ENCODE assay signal across 15 mouse cellular contexts in genomic region chr17:81424256-81424912, GRCm38 (mm10). TPM values are rescaled to one million over a fixed set of nuclear protein-coding genes. Genes with fewer than 3 reads are reported as not detected.
DNase-seq lines count a peak whose midpoint lies in the region; ATAC-seq lines count a peak whose summit lies in the region.
"Had no signal": no experiment of that assay in that cellular context is flagged by ENCODE, and none has a peak within 500 bp of the region (broad histone marks: within the 10 kb centered on the region; RNA-seq: fewer than 3 reads in every experiment).

No protein-coding gene starts in this region.

- no peak overlapping the region for H3K4me2 ChIP-seq in limb, embryonic 13.5 days (replicated peaks)
- H3K4me2 ChIP-seq in liver, embryonic 12.5 days: no peak overlapping the region
- H3K4me2 ChIP-seq: neural tube, embryonic 12.5 days had no signal

- H3K9ac ChIP-seq in limb, embryonic 13.5 days: no peak overlapping the region
- no peak overlapping the region for H3K9ac ChIP-seq in liver, embryonic 12.5 days
- H3K9ac ChIP-seq: neural tube, embryonic 12.5 days had no signal

- WGBS in limb, embryonic 13.5 days: 20% methylated on average over 10 of the region's 10 CpGs
- WGBS in limb, embryonic 10.5 days: 34% methylated on average over 10 of the region's 10 CpGs
- 42% methylated on average over 10 of the region's 10 CpGs for WGBS in liver, embryonic 12.5 days (ENCODE audit: insufficient replicate concordance)

- H3K9me3 ChIP-seq in limb, embryonic 13.5 days: no peaks in the 10 kb centered on the region
- H3K9me3 ChIP-seq in limb, embryonic 10.5 days (replicated peaks): no peaks in the 10 kb centered on the region
- no peaks in the 10 kb centered on the region for H3K9me3 ChIP-seq in liver, embryonic 12.5 days (replicated peaks)
- H3K9me3 ChIP-seq: neural tube, embryonic 12.5 days had no signal

- peaks cover 10% of the 10 kb centered on the region; the same call in 1 of the 2 replicates for H3K36me3 ChIP-seq in limb, embryonic 13.5 days
- no peaks in the 10 kb centered on the region for H3K36me3 ChIP-seq in limb, embryonic 10.5 days
- no peaks in the 10 kb centered on the region for H3K36me3 ChIP-seq in liver, embryonic 12.5 days
- H3K36me3 ChIP-seq in splenic B cell, adult 2 months (ENCODE audit: control insufficient read depth, insufficient read depth, low read length, poor library complexity, severe bottlenecking): no peaks in the 10 kb centered on the region
- H3K36me3 ChIP-seq: neural tube, embryonic 12.5 days had no signal

- H3K27me3 ChIP-seq in limb, embryonic 13.5 days: peaks cover 4% of the 10 kb centered on the region; the same call in 1 of the 2 replicates
- H3K27me3 ChIP-seq in limb, embryonic 10.5 days (ENCODE audit: low read depth, poor library complexity, severe bottlenecking): no peaks in the 10 kb centered on the region
- H3K27me3 ChIP-seq in liver, embryonic 12.5 days (replicated peaks): no peaks in the 10 kb centered on the region
- H3K27me3 ChIP-seq in splenic B cell, adult 2 months (ENCODE audit: control insufficient read depth, insufficient read depth, low read length, poor library complexity, severe bottlenecking): no peaks in the 10 kb centered on the region
- H3K27me3 ChIP-seq: neural tube, embryonic 12.5 days had no signal

- no peak overlapping the region for H3K27ac ChIP-seq in limb, embryonic 13.5 days
- no peak overlapping the region for H3K27ac ChIP-seq in limb, embryonic 10.5 days
- no peak overlapping the region for H3K27ac ChIP-seq in liver, embryonic 12.5 days
- H3K27ac ChIP-seq: neural tube, embryonic 12.5 days had no signal

- no peak for DNase-seq in limb, embryonic 10.5 days (ENCODE audit: low spot score)
- peak; percentile 46 to 53 for DNase-seq in cerebellum, postnatal 14 days
- peak; percentile 4 for DNase-seq in splenic B cell, adult 2 months (ENCODE audit: low read depth, low spot score)
- no peak for DNase-seq in layer of hippocampus, adult 18-20 months (ENCODE audit: low spot score in 2 of 2)
- no peak for DNase-seq in left cerebral cortex, adult 11 months (ENCODE audit: low spot score)
- DNase-seq: adrenal gland, adult 8-10 months; heart, postnatal 36 days had no signal

- ATAC-seq in limb, embryonic 13.5 days (ENCODE audit: low FRiP score, low read depth): peak; percentile 25; the same call in 1 of the 2 replicates
- ATAC-seq in liver, embryonic 12.5 days: 0 out of 2 replicates have a peak, but pooled peaks have one; percentile 21
- ATAC-seq: lung, postnatal 0 days had no signal

- peaks cover 21% of the 10 kb centered on the region for H3K4me1 ChIP-seq in limb, embryonic 13.5 days
- peaks cover 14% of the 10 kb centered on the region for H3K4me1 ChIP-seq in limb, embryonic 10.5 days
- H3K4me1 ChIP-seq in liver, embryonic 12.5 days: no peaks in the 10 kb centered on the region

- no peak overlapping the region for H3K4me3 ChIP-seq in limb, embryonic 13.5 days
- no peak overlapping the region for H3K4me3 ChIP-seq in limb, embryonic 10.5 days
- no peak overlapping the region for H3K4me3 ChIP-seq in liver, embryonic 12.5 days
- H3K4me3 ChIP-seq: neural tube, embryonic 12.5 days had no signal

RNA-seq across cellular contexts. Expression of gene Gm11096, which starts 17.2 kb away (rescaled TPM):
- not detected in 2 replicates for polyA plus RNA-seq in limb, embryonic 13.5 days (2015; fragmentation: Nextera tagmentation; extraction: Ambion mirVana)
- polyA plus RNA-seq in limb, embryonic 10.5 days (2016; fragmentation: Nextera tagmentation; extraction: Ambion mirVana): not detected in 2 replicates
- not detected in 2 replicates for polyA plus RNA-seq in liver, embryonic 12.5 days (2016; fragmentation: Nextera tagmentation; extraction: Ambion mirVana)
- total RNA-seq in layer of hippocampus, adult 18-20 months (2021): not detected
- total RNA-seq: adrenal gland, adult 8-10 months; ES-E14; heart, postnatal 36 days; left cerebral cortex, adult 18-20 months had no signal
- polyA plus RNA-seq: lung, postnatal 0 days; neural tube, embryonic 12.5 days; small intestine, adult 2 months; urinary bladder, adult 2 months had no signal

Comparison
In these comparisons a context has a peak if more than half of its experiments do, and no peak if none do; other contexts are left out.
1. DNase-seq: peak in cerebellum, postnatal 14 days (2 of 2) and splenic B cell, adult 2 months (single experiment); none in limb, embryonic 10.5 days (single experiment), layer of hippocampus, adult 18-20 months (0 of 2) and left cerebral cortex, adult 11 months (single experiment).